Mouse (Mus musculus) spleen, embryonic (tissue): ENCODE data around the gene Cited4.

Source experiments
- CTCF ChIA-PET: fragments of 350-600 bp; sonication (Branson Sonifier 250); formaldehyde crosslinking; loops from one replicate; lab custom pipeline; 2022; lab: Charles Lee

Cited4 gene

GRCm38 (mm10) chr4:120675640-120676039, 9.3 kb downstream of the Cited4 start:
- CTCF ChIA-PET: no interaction called here

GRCm38 (mm10) chr4:120680953-120681352, 14.6 kb downstream of the Cited4 start:
- CTCF ChIA-PET: interaction anchor here (0.7 to 1.7 kb wide), 3 partner anchors 11 to 40 kb away, joined by 3 to 26 read pairs (median 15); no protein-coding TSS in a partner anchor

GRCm38 (mm10) chr4:120682168-120682567, 15.8 kb downstream of the Cited4 start:
- CTCF ChIA-PET: interaction anchor here (0.7 to 1.7 kb wide), 3 partner anchors 10 to 92 kb away, joined by 3 to 15 read pairs (median 10); no protein-coding TSS in a partner anchor

GRCm38 (mm10) chr4:120683278-120683997, 17.1 kb downstream of the Cited4 start:
- CTCF ChIA-PET: no interaction called here

GRCm38 (mm10) chr4:120687282-120687681, 20.9 kb downstream of the Cited4 start:
- CTCF ChIA-PET: no interaction called here

GRCm38 (mm10) chr4:120689317-120689716, 22.9 kb downstream of the Cited4 start:
- CTCF ChIA-PET: no interaction called here

GRCm38 (mm10) chr4:120692717-120693116, 26.3 kb downstream of the Cited4 start:
- CTCF ChIA-PET: no interaction called here

- CTCF ChIA-PET: no interaction called here
Measured at GRCm38 (mm10) chr4:120697353-120697752, 31.0 kb downstream of the Cited4 start.

GRCm38 (mm10) chr4:120697799-120698484, 31.6 kb downstream of the Cited4 start:
- CTCF ChIA-PET: no interaction called here

GRCm38 (mm10) chr4:120701180-120701579, 34.8 kb downstream of the Cited4 start:
- CTCF ChIA-PET: no interaction called here

- CTCF ChIA-PET: no interaction called here
Measured at GRCm38 (mm10) chr4:120702056-120702455, 35.7 kb downstream of the Cited4 start.

- CTCF ChIA-PET: no interaction called here
Measured at GRCm38 (mm10) chr4:120702511-120702910, 36.1 kb downstream of the Cited4 start.

- CTCF ChIA-PET: no interaction called here
Measured at GRCm38 (mm10) chr4:120712236-120712635, 45.9 kb downstream of the Cited4 start.

- CTCF ChIA-PET: no interaction called here
Measured at GRCm38 (mm10) chr4:120713021-120713420, 46.6 kb downstream of the Cited4 start.

- CTCF ChIA-PET: no interaction called here
Measured at GRCm38 (mm10) chr4:120713856-120714497, 47.6 kb downstream of the Cited4 start.

- CTCF ChIA-PET: no interaction called here
Measured at GRCm38 (mm10) chr4:120716141-120716571, 49.8 kb downstream of the Cited4 start.

GRCm38 (mm10) chr4:120716765-120717164, 50.4 kb downstream of the Cited4 start:
- CTCF ChIA-PET: no interaction called here
